Mouse (Mus musculus) myocyte (in vitro differentiated cells): ENCODE measurements around the gene Sh3bp1. TPM values are rescaled to one million over a fixed set of nuclear protein-coding genes. Genes with fewer than 3 reads are reported as not detected.
A peak's percentile ranks its signal among the peaks of the same experiment; 100 is the strongest.

Experiments
- H3K27me3 ChIP-seq: one replicate; pipeline ENCODE4 v1.6.1; 2011; ENCODE audit not compliant: control insufficient read depth, insufficient read depth, insufficient read length
- H3K36me3 ChIP-seq: one replicate; pipeline ENCODE4 v1.6.1; 2011; ENCODE audit not compliant: control insufficient read depth, insufficient read depth
- H3K4me2 ChIP-seq: one replicate; pipeline ENCODE4 v1.6.1; 2011; ENCODE audit warnings: low read depth, control low read depth
- H3K4me3 ChIP-seq: one replicate; pipeline ENCODE4 v1.5.1; 2011; ENCODE audit warnings: mild to moderate bottlenecking, control low read depth, moderate library complexity
- H3K79me2 ChIP-seq: one replicate; pipeline ENCODE4 v1.6.1; 2011; ENCODE audit not compliant: control insufficient read depth, insufficient read depth
- H3ac ChIP-seq: one replicate; pipeline ENCODE4 v1.6.1; 2011; ENCODE audit not compliant: control insufficient read depth, insufficient read length
- CEBPB ChIP-seq: IDR thresholded peaks from 2 replicates; pipeline ENCODE4 v1.6.1; 2011; ENCODE audit warnings: mild to moderate bottlenecking, moderate library complexity; ENCODE audit not compliant: poor library complexity, insufficient read depth, severe bottlenecking
- E2F4 ChIP-seq: IDR thresholded peaks from one replicate; pipeline ENCODE4 v1.6.1; 2011; ENCODE audit warnings: mild to moderate bottlenecking, control low read depth, moderate library complexity; ENCODE audit not compliant: insufficient read depth
- MAX ChIP-seq: IDR thresholded peaks from one replicate; pipeline ENCODE4 v1.6.1; 2011; ENCODE audit warnings: low read depth, mild to moderate bottlenecking, control low read depth
- MYOD1 ChIP-seq, 3 experiments: IDR thresholded peaks; one replicate each; pipeline ENCODE4 v1.6.1; 2011; ENCODE audit warnings: control low read depth in 2 of 3, low read depth in 2 of 3, mild to moderate bottlenecking in 2 of 3, moderate library complexity in 1 of 3; ENCODE audit not compliant: insufficient read length in 2 of 3, control insufficient read depth in 1 of 3
- MYOG ChIP-seq, 3 experiments: IDR thresholded peaks; one replicate each; pipeline ENCODE4 v1.6.1; 2011; ENCODE audit warnings: control low read depth in 2 of 3, low read depth in 2 of 3, mild to moderate bottlenecking in 2 of 3; ENCODE audit not compliant: insufficient read length in 2 of 3, control insufficient read depth in 1 of 3, insufficient read depth in 1 of 3
- POLR2A ChIP-seq: IDR thresholded peaks from one replicate; pipeline ENCODE4 v1.6.1; 2011; ENCODE audit warnings: low read depth, mild to moderate bottlenecking, control low read depth, moderate library complexity; ENCODE audit not compliant: insufficient read length
- POLR2AphosphoS2 ChIP-seq: IDR thresholded peaks from one replicate; pipeline ENCODE4 v1.6.1; 2011; ENCODE audit warnings: low read depth, control low read depth; ENCODE audit not compliant: insufficient read length
- REST ChIP-seq: IDR thresholded peaks from one replicate; pipeline ENCODE4 v1.6.1; 2011; ENCODE audit warnings: mild to moderate bottlenecking, control low read depth, moderate library complexity; ENCODE audit not compliant: insufficient read depth, insufficient read length
- SRF ChIP-seq: IDR thresholded peaks from one replicate; pipeline ENCODE4 v1.6.1; 2011; ENCODE audit warnings: low read depth; ENCODE audit not compliant: control insufficient read depth, insufficient read length
- TCF12 ChIP-seq: IDR thresholded peaks from one replicate; pipeline ENCODE4 v1.6.1; 2011; ENCODE audit warnings: mild to moderate bottlenecking, control low read depth; ENCODE audit not compliant: poor library complexity, insufficient read depth, severe bottlenecking
- TCF3 ChIP-seq: IDR thresholded peaks from one replicate; pipeline ENCODE4 v1.6.1; 2011; ENCODE audit warnings: low read depth, control low read depth; ENCODE audit not compliant: insufficient read length
- USF1 ChIP-seq: IDR thresholded peaks from one replicate; pipeline ENCODE4 v1.6.1; 2011; ENCODE audit warnings: low read depth, mild to moderate bottlenecking, control low read depth, moderate library complexity
- polyA plus RNA-seq: library from polyadenylated mRNA; unstranded; fragments of >200 nt; fragmentation: generic; extraction: Trizol; gene quantifications from one replicate; pipeline ENCODE4 v1.2.1, GENCODE M21; 2012; ENCODE audit warnings: missing spikeins

Gene Sh3bp1
- polyA plus RNA-seq, 1 experiment = 11.1 TPM

DNA sequence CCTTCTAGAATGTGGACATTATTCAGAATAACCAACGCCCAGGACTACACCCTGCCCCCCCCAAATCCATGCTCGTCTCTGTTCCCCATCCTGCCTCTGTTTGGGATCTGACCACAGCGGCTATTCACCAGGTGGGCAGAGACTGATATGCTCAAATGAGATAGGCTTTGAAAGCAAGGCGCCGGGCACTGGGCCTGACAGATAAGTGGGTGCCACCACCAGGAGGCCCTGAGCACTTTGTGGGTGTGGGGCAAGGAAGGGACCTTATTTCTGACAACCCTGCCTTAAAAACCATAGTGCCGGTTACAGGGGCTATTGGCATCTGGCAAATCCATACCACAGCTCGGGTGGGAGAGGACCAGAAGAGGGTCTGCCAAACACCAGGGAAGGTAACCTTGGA is 23.1 kb downstream of the Sh3bp1 start:
- no peak overlapping the region for H3ac ChIP-seq
- H3K4me3 ChIP-seq = no peak overlapping the region
- H3K36me3 ChIP-seq = no peaks in the 10 kb centered on the region
- H3K79me2 ChIP-seq = peaks cover 13% of the 10 kb centered on the region
- TF ChIP-seq REST = no peak
- TF ChIP-seq MYOD1 (IDR thresholded peaks at IDR 0.05; ENCODE audit: control insufficient read depth in 1 of 3, insufficient read length in 2 of 3, low read depth in 2 of 3) = no peak
- no peak for TF ChIP-seq SRF
- no peak for TF ChIP-seq POLR2A
- no peak for TF ChIP-seq MAX
- no peak for TF ChIP-seq CEBPB
- TF ChIP-seq TCF12 = no peak
- no peak for TF ChIP-seq E2F4
- TF ChIP-seq MYOG (IDR thresholded peaks at IDR 0.05; ENCODE audit: control insufficient read depth in 1 of 3, insufficient read depth in 1 of 3, insufficient read length in 2 of 3, low read depth in 2 of 3) = no peak
- no peak for TF ChIP-seq USF1
- no peak for TF ChIP-seq POLR2AphosphoS2
- TF ChIP-seq TCF3 = no peak
- no peaks in the 10 kb centered on the region for H3K27me3 ChIP-seq
- no peak overlapping the region for H3K4me2 ChIP-seq

DNA sequence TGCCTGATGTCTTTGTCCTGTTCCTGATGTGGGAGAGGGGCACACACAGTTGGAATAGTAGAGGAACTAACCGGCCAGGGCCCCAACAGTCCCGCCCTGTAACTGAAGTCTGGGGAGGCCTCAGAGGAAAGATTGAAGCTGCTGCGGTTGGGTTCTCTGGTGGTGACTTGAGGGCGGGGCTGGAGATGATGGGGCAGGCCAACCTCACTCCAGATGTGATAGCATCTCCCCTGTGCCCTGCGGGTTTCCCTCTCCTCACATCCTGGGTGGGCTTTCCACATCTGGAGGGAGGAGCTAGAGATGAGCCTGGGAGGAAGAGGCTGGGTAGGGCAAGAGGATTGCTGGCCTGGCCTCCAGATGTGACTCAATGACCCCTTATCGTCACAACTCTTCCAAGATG is 24.0 kb downstream of the Sh3bp1 start:
- Histone ChIP-seq H3K27me3 (no peaks in the 10 kb centered on the region), H3K4me3 (no peak overlapping the region), H3ac (no peak overlapping the region), H3K4me2 (no peak overlapping the region), H3K79me2 (peaks cover 18% of the 10 kb centered on the region), H3K36me3 (peaks cover 3% of the 10 kb centered on the region)
- TF ChIP-seq POLR2A (no peak), USF1 (no peak), CEBPB (no peak), SRF (no peak), REST (no peak), MAX (no peak), MYOD1 (IDR thresholded peaks at IDR 0.05; ENCODE audit: control insufficient read depth in 1 of 3, insufficient read length in 2 of 3, low read depth in 2 of 3) (no peak), POLR2AphosphoS2 (no peak), TCF3 (no peak), MYOG (IDR thresholded peaks at IDR 0.05; ENCODE audit: control insufficient read depth in 1 of 3, insufficient read depth in 1 of 3, insufficient read length in 2 of 3, low read depth in 2 of 3) (no peak), E2F4 (no peak), TCF12 (no peak)

DNA sequence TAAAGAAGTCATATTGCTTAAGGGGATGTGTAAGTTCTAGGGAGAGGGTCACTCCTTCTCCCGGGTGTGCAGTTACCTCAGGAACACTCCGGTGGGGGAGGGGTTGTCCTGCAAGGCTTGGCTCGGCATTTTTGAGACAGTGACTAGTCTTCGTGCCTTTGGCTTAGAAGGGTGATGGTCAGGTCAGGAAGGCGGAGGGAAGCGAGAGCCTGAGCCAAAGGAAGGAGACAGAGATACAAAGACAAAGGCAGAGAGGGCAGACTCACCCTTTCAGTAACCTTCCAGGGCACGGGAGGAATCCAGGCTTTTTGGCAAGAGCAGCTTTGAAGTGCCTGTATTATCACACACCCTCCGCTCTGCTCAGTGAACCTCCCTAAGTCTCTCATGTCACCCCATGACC is 25.6 kb downstream of the Sh3bp1 start:
- H3ac ChIP-seq = no peak overlapping the region
- peaks cover 25% of the 10 kb centered on the region for H3K79me2 ChIP-seq
- TF ChIP-seq POLR2AphosphoS2 (no peak), POLR2A (peak; percentile 31)
- peaks cover 17% of the 10 kb centered on the region for H3K36me3 ChIP-seq
- no peaks in the 10 kb centered on the region for H3K27me3 ChIP-seq
- peak overlapping the region; percentile 100 for H3K4me2 ChIP-seq
- H3K4me3 ChIP-seq = peak overlapping the region; percentile 100

DNA sequence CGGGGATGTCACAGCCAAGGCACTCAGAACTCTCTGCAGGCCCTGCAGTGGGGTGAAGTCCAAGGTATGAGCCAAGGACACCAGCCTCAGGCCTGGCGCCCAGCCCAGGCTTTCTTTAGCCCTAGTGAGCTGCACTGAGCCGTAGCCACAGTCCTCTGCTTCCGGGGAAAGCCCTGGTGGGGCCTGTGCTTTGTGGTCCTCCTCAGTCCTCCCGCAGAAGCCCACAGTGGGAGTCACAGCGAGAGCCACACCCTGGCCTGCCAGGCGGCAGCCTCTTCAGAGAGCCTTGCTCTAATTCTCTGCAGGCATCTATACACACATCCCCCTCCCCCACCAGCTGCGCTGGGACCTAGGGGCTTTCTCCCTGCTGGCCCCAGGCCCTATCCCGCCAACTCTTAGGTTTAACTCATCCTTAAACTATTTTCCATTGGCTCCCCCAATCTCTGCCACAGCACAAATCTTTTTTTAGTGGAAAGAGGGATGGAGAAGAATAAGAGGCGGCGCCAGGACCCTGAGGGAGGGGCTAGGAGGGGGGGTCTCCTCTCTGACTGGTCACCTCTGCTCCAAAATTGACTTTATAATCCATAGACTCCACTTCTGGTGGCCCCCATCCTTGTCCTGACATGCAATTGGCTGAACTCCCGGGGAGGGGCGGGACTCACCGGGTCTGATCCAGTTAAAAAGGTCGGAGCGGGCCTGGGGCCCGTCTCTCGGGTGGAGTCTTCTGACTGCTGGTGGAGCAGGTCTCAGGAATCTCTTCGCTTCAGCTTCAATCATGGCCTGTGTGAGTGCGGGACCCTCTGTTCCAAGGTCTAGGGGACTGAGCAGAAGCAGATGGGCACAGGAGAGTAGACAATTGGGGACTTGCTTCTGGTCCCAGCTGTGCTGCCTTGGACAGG is 26.7 kb downstream of the Sh3bp1 start, which contains the start of gene Lgals1:
TSS of gene Lgals1 (plus strand) at position 705 of the 899 bp plus-strand sequence.
- TF ChIP-seq TCF12 (no peak), MYOG (IDR thresholded peaks at IDR 0.05; ENCODE audit: control insufficient read depth in 1 of 3, insufficient read depth in 1 of 3, insufficient read length in 2 of 3, low read depth in 2 of 3) (peak in 1 of 3 experiments; percentile 59), USF1 (no peak), POLR2A (peak; percentile 97), CEBPB (no peak), REST (no peak), E2F4 (peak; percentile 52), TCF3 (no peak), MYOD1 (IDR thresholded peaks at IDR 0.05; ENCODE audit: control insufficient read depth in 1 of 3, insufficient read length in 2 of 3, low read depth in 2 of 3) (peak in 2 of 3 experiments; percentile 1 to 16), POLR2AphosphoS2 (peak; percentile 99)
- peak within 1 kb of the TSS; percentile 100 for H3K4me3 ChIP-seq

More for the DNA sequence above, 26.7 kb downstream of the Sh3bp1 start, which contains the start of gene Lgals1:
- no peaks in the 10 kb centered on the region for H3K27me3 ChIP-seq
- peaks cover 25% of the 10 kb centered on the region for H3K79me2 ChIP-seq
- peak within 1 kb of the TSS; percentile 71 for H3ac ChIP-seq
- peak within 1 kb of the TSS; percentile 100 for H3K4me2 ChIP-seq
- H3K36me3 ChIP-seq = peaks cover 17% of the 10 kb centered on the region
